Mouse (Mus musculus): ENCODE data around the gene Gm9970. TPM values are rescaled to one million over a fixed set of nuclear protein-coding genes. Genes with fewer than 3 reads are reported as not detected.

The Gm9970 gene
- polyA plus RNA-seq, 1 experiment from 2014 or later = not detected

GRCm38 (mm10) chr5:31201742-31202590 is 39.1 kb downstream of the Gm9970 start, which contains the start of gene Zfp513:
Gene Zfp513, minus strand, starts transcription at chr5:31202303.
- Histone ChIP-seq H3K27ac (peak within 1 kb of the TSS; percentile 82), H3K9ac (peak within 1 kb of the TSS; percentile 85), H3K4me2 (peak within 1 kb of the TSS; percentile 91), H3K27me3 (no peaks in the 10 kb centered on the region), H3K36me3 (peaks cover 85% of the 10 kb centered on the region), H3K4me1 (replicated peaks) (peaks cover 38% of the 10 kb centered on the region), H3K4me3 (replicated peaks) (peak within 1 kb of the TSS; percentile 82), H3K9me3 (replicated peaks) (peaks cover 5% of the 10 kb centered on the region)
- peak; percentile 95 for DNase-seq
- peak; percentile 96 for ATAC-seq (ENCODE audit: low read depth)
- 2% methylated on average over 53 of the region's 53 CpGs for WGBS (ENCODE audit: insufficient replicate concordance)

- ATAC-seq (ENCODE audit: low read depth) (no peak), DNase-seq (no peak)
- Histone ChIP-seq H3K27me3 (no peaks in the 10 kb centered on the region), H3K9me3 (replicated peaks) (peaks cover 5% of the 10 kb centered on the region), H3K9ac (peak overlapping the region; percentile 85), H3K4me3 (replicated peaks) (peak overlapping the region; percentile 82), H3K27ac (peak overlapping the region; percentile 81), H3K4me2 (peak overlapping the region; percentile 91), H3K36me3 (peaks cover 85% of the 10 kb centered on the region), H3K4me1 (replicated peaks) (peaks cover 38% of the 10 kb centered on the region)
- whole genome bisulfite sequencing (ENCODE audit: insufficient replicate concordance) = 18% methylated on average over 13 of the region's 13 CpGs
Measured at GRCm38 (mm10) chr5:31201042-31201741, 39.8 kb downstream of the Gm9970 start.

- Histone ChIP-seq H3K4me1 (replicated peaks) (peaks cover 42% of the 10 kb centered on the region), H3K4me3 (replicated peaks) (no peak overlapping the region), H3K9ac (peak overlapping the region; percentile 34), H3K27ac (no peak overlapping the region), H3K36me3 (peaks cover 85% of the 10 kb centered on the region), H3K27me3 (no peaks in the 10 kb centered on the region), H3K9me3 (replicated peaks) (peaks cover 5% of the 10 kb centered on the region), H3K4me2 (peak overlapping the region; percentile 18)
- ATAC-seq (ENCODE audit: low read depth) (no peak), DNase-seq (no peak)
- 88% methylated on average over 27 of the region's 27 CpGs for WGBS (ENCODE audit: insufficient replicate concordance)
Measured at GRCm38 (mm10) chr5:31200327-31200768, 40.7 kb downstream of the Gm9970 start.

- peaks cover 46% of the 10 kb centered on the region for H3K4me1 ChIP-seq (replicated peaks)
- 79% methylated on average over 9 of the region's 9 CpGs for WGBS (ENCODE audit: insufficient replicate concordance)
- H3K27me3 ChIP-seq = no peaks in the 10 kb centered on the region
- DNase-seq (no peak), ATAC-seq (ENCODE audit: low read depth) (no peak)
- peaks cover 85% of the 10 kb centered on the region for H3K36me3 ChIP-seq
- no peak overlapping the region for H3K4me2 ChIP-seq
- H3K9me3 ChIP-seq (replicated peaks) = peaks cover 5% of the 10 kb centered on the region
- no peak overlapping the region for H3K9ac ChIP-seq
- H3K27ac ChIP-seq = no peak overlapping the region
- H3K4me3 ChIP-seq (replicated peaks) = no peak overlapping the region
Measured at GRCm38 (mm10) chr5:31199893-31200292, 41.1 kb downstream of the Gm9970 start.

GRCm38 (mm10) chr5:31199321-31199892 is 41.6 kb downstream of the Gm9970 start:
- no peak overlapping the region for H3K4me2 ChIP-seq
- H3K36me3 ChIP-seq = peaks cover 85% of the 10 kb centered on the region
- peaks cover 5% of the 10 kb centered on the region for H3K9me3 ChIP-seq (replicated peaks)
- no peak overlapping the region for H3K9ac ChIP-seq
- no peak overlapping the region for H3K4me3 ChIP-seq (replicated peaks)
- DNase-seq = no peak
- 90% methylated on average over 19 of the region's 19 CpGs for WGBS (ENCODE audit: insufficient replicate concordance)
- no peaks in the 10 kb centered on the region for H3K27me3 ChIP-seq
- H3K4me1 ChIP-seq (replicated peaks) = peaks cover 51% of the 10 kb centered on the region
- no peak overlapping the region for H3K27ac ChIP-seq
- no peak for ATAC-seq (ENCODE audit: low read depth)

GRCm38 (mm10) chr5:31198616-31199320 is 42.3 kb downstream of the Gm9970 start:
- Histone ChIP-seq H3K27me3 (no peaks in the 10 kb centered on the region), H3K36me3 (peaks cover 80% of the 10 kb centered on the region), H3K4me1 (replicated peaks) (peaks cover 57% of the 10 kb centered on the region), H3K4me3 (replicated peaks) (no peak overlapping the region), H3K9me3 (replicated peaks) (peaks cover 5% of the 10 kb centered on the region), H3K27ac (no peak overlapping the region), H3K4me2 (no peak overlapping the region), H3K9ac (no peak overlapping the region)
- DNase-seq (no peak), ATAC-seq (ENCODE audit: low read depth) (no peak)
- 80% methylated on average over 5 of the region's 5 CpGs for WGBS (ENCODE audit: insufficient replicate concordance)

- ATAC-seq (ENCODE audit: low read depth) (no peak), DNase-seq (no peak)
- 82% methylated on average over 9 of the region's 9 CpGs for WGBS (ENCODE audit: insufficient replicate concordance)
- Histone ChIP-seq H3K9ac (no peak overlapping the region), H3K27me3 (no peaks in the 10 kb centered on the region), H3K9me3 (replicated peaks) (peaks cover 5% of the 10 kb centered on the region), H3K4me3 (replicated peaks) (no peak overlapping the region), H3K4me2 (no peak overlapping the region), H3K4me1 (replicated peaks) (peaks cover 56% of the 10 kb centered on the region), H3K27ac (no peak overlapping the region), H3K36me3 (peaks cover 74% of the 10 kb centered on the region)
Measured at GRCm38 (mm10) chr5:31198170-31198569, 42.9 kb downstream of the Gm9970 start.

GRCm38 (mm10) chr5:31197072-31197471 is 44.0 kb downstream of the Gm9970 start:
- H3K27me3 ChIP-seq = no peaks in the 10 kb centered on the region
- H3K4me3 ChIP-seq (replicated peaks) = no peak overlapping the region
- ATAC-seq (ENCODE audit: low read depth) (no peak), DNase-seq (no peak)
- H3K4me2 ChIP-seq = no peak overlapping the region
- no peak overlapping the region for H3K9ac ChIP-seq
- WGBS (ENCODE audit: insufficient replicate concordance) = 91% methylated on average over 12 of the region's 12 CpGs
- peaks cover 65% of the 10 kb centered on the region for H3K36me3 ChIP-seq
- H3K9me3 ChIP-seq (replicated peaks) = peaks cover 5% of the 10 kb centered on the region
- no peak overlapping the region for H3K27ac ChIP-seq
- peaks cover 51% of the 10 kb centered on the region for H3K4me1 ChIP-seq (replicated peaks)

GRCm38 (mm10) chr5:31196207-31196606 is 44.8 kb downstream of the Gm9970 start:
- no peak overlapping the region for H3K27ac ChIP-seq
- 85% methylated on average over 10 of the region's 10 CpGs for WGBS (ENCODE audit: insufficient replicate concordance)

GRCm38 (mm10) chr5:31195671-31196070 is 45.4 kb downstream of the Gm9970 start:
- ATAC-seq (ENCODE audit: low read depth) = no peak
- Histone ChIP-seq H3K27me3 (no peaks in the 10 kb centered on the region), H3K4me3 (replicated peaks) (no peak overlapping the region), H3K4me1 (replicated peaks) (peaks cover 51% of the 10 kb centered on the region), H3K9ac (no peak overlapping the region), H3K4me2 (no peak overlapping the region), H3K36me3 (peaks cover 72% of the 10 kb centered on the region), H3K9me3 (replicated peaks) (peaks cover 5% of the 10 kb centered on the region), H3K27ac (no peak overlapping the region)
- WGBS (ENCODE audit: insufficient replicate concordance) = 88% methylated on average over 4 of the region's 4 CpGs
- DNase-seq = no peak

More at GRCm38 (mm10) chr5:31196207-31196606, 44.8 kb downstream of the Gm9970 start:
- peaks cover 5% of the 10 kb centered on the region for H3K9me3 ChIP-seq (replicated peaks)
- no peaks in the 10 kb centered on the region for H3K27me3 ChIP-seq
- H3K4me3 ChIP-seq (replicated peaks) = no peak overlapping the region
- H3K36me3 ChIP-seq = peaks cover 69% of the 10 kb centered on the region
- ATAC-seq (ENCODE audit: low read depth) (no peak), DNase-seq (no peak)
- no peak overlapping the region for H3K9ac ChIP-seq
- H3K4me1 ChIP-seq (replicated peaks) = peaks cover 54% of the 10 kb centered on the region
- H3K4me2 ChIP-seq = no peak overlapping the region
